Mouse (Mus musculus) bone marrow macrophage, adult 2 months (primary cell): ENCODE results near the gene Ankrd66.

Source experiments
- CTCF ChIP-seq: IDR thresholded peaks from 2 replicates; pipeline ENCODE4 v1.5.1; 2012; ENCODE audit warnings: low read depth, mild to moderate bottlenecking, low read length, moderate library complexity
- POLR2A ChIP-seq: IDR thresholded peaks from 2 replicates; pipeline ENCODE4 v1.6.1; 2012; ENCODE audit warnings: mild to moderate bottlenecking, low read depth, low read length, borderline replicate concordance

- TF ChIP-seq POLR2A (no peak), CTCF (no peak)
These were observed 41.3 kb upstream of the Ankrd66 start for GRCm38 (mm10) chr17:43584771-43585170.
